Mouse (Mus musculus): ENCODE results near the gene Gm17617. TPM values are rescaled to one million over a fixed set of nuclear protein-coding genes. Genes with fewer than 3 reads are reported as not detected.
"Not testable (repeated sequence)": the region's sequence is repeated elsewhere in the genome, so short reads cannot be mapped to it uniquely, and the experiment has no call there.

Gene Gm17617
- polyA plus RNA-seq, 1 experiment from 2014 or later, result not detected

GRCm38 (mm10) chr13:55097841-55098240, 35.5 kb downstream of the Gm17617 start:
- not testable (repeated sequence) for H3K36me3 ChIP-seq

GRCm38 (mm10) chr13:55092588-55092987, 40.8 kb downstream of the Gm17617 start:
- no peak overlapping the region for H3K9ac ChIP-seq
- H3K27ac ChIP-seq, result no peak overlapping the region
- H3K4me3 ChIP-seq, result no peak overlapping the region
- no peak overlapping the region for H3K4me2 ChIP-seq
- peaks cover 14% of the 10 kb centered on the region for H3K36me3 ChIP-seq
- H3K27me3 ChIP-seq, result no peaks in the 10 kb centered on the region
- no peaks in the 10 kb centered on the region for H3K9me3 ChIP-seq
- 88% methylated on average over 4 of the region's 4 CpGs for WGBS
- H3K4me1 ChIP-seq, result no peaks in the 10 kb centered on the region
- ATAC-seq (ENCODE audit: insufficient number of reproducible peaks, insufficient read depth, low FRiP score, low TSS enrichment, low read depth), result no peak

More at GRCm38 (mm10) chr13:55097841-55098240, 35.5 kb downstream of the Gm17617 start:
- H3K4me1 ChIP-seq; H3K4me2 ChIP-seq; H3K9me3 ChIP-seq; ATAC-seq (ENCODE audit: insufficient number of reproducible peaks, insufficient read depth, low FRiP score, low TSS enrichment, low read depth); H3K27me3 ChIP-seq; H3K9ac ChIP-seq; H3K27ac ChIP-seq; H3K4me3 ChIP-seq: not testable (repeated sequence)
- 88% methylated on average over 3 of the region's 3 CpGs for WGBS

Other genes with a start within 250 kb of the Gm17617 start
- gene Unc5a, start 184.1 kb downstream of the Gm17617 start, polyA plus RNA-seq (2015; fragmentation: Nextera tagmentation; extraction: Ambion mirVana), result 0.60 and 0.94 TPM in 2 replicates
- 1.1 and 1.2 TPM in 2 replicates for gene Hk3, start 112.2 kb downstream of the Gm17617 start, polyA plus RNA-seq (2015; fragmentation: Nextera tagmentation; extraction: Ambion mirVana)
- gene Uimc1, start 33.2 kb downstream of the Gm17617 start, polyA plus RNA-seq (2015; fragmentation: Nextera tagmentation; extraction: Ambion mirVana), result 25.4 and 28.9 TPM in 2 replicates
- 28.1 and 29.8 TPM in 2 replicates for gene Zfp346, start 28.2 kb downstream of the Gm17617 start, polyA plus RNA-seq (2015; fragmentation: Nextera tagmentation; extraction: Ambion mirVana)
- gene Fgfr4, start 19.1 kb upstream of the Gm17617 start, polyA plus RNA-seq (2015; fragmentation: Nextera tagmentation; extraction: Ambion mirVana), result 3.7 and 4.3 TPM in 2 replicates
- gene Nsd1, start 76.2 kb upstream of the Gm17617 start, polyA plus RNA-seq (2015; fragmentation: Nextera tagmentation; extraction: Ambion mirVana), result 77.2 and 83.0 TPM in 2 replicates
- 369 and 402 TPM in 2 replicates for gene Prelid1, start 187.0 kb upstream of the Gm17617 start, polyA plus RNA-seq (2015; fragmentation: Nextera tagmentation; extraction: Ambion mirVana)
- 104 and 112 TPM in 2 replicates for gene Rab24, start 188.4 kb upstream of the Gm17617 start, polyA plus RNA-seq (2015; fragmentation: Nextera tagmentation; extraction: Ambion mirVana)
- gene Mxd3, start 196.3 kb upstream of the Gm17617 start, polyA plus RNA-seq (2015; fragmentation: Nextera tagmentation; extraction: Ambion mirVana), result 41.4 and 51.0 TPM in 2 replicates
- gene Lman2, start 229.2 kb upstream of the Gm17617 start, polyA plus RNA-seq (2015; fragmentation: Nextera tagmentation; extraction: Ambion mirVana), result 89.3 and 93.1 TPM in 2 replicates
- 1.4 TPM in 2 replicates for gene Rgs14, start 236.2 kb upstream of the Gm17617 start, polyA plus RNA-seq (2015; fragmentation: Nextera tagmentation; extraction: Ambion mirVana)